Mouse (Mus musculus) ES-Bruce4 (cell line): ENCODE results near the gene Slc37a3. TPM values are rescaled to one million over a fixed set of nuclear protein-coding genes. Genes with fewer than 3 reads are reported as not detected.

ENCODE experiments used
- H3K27ac ChIP-seq: 2 replicates; pipeline ENCODE4 v1.5.1; 2012; ENCODE audit warnings: low read length, inconsistent platforms; ENCODE audit not compliant: insufficient read depth
- H3K27me3 ChIP-seq: 2 replicates; pipeline ENCODE4 v1.6.1; 2012; ENCODE audit warnings: mild to moderate bottlenecking, low read length, inconsistent platforms; ENCODE audit not compliant: control insufficient read depth, poor library complexity, insufficient read depth, severe bottlenecking
- H3K36me3 ChIP-seq: 2 replicates; pipeline ENCODE4 v1.6.1; 2012; ENCODE audit warnings: inconsistent platforms, mild to moderate bottlenecking, low read length, moderate library complexity; ENCODE audit not compliant: control insufficient read depth, poor library complexity, insufficient read depth, severe bottlenecking
- H3K4me1 ChIP-seq: one replicate; pipeline ENCODE4 v1.8.1; 2011; ENCODE audit warnings: low read length; ENCODE audit not compliant: control insufficient read depth, insufficient read depth
- H3K4me3 ChIP-seq: 2 replicates; pipeline ENCODE4 v1.5.1; 2011; ENCODE audit warnings: low read depth, mild to moderate bottlenecking, low read length
- H3K9ac ChIP-seq: 2 replicates; pipeline ENCODE4 v1.6.1; 2012; ENCODE audit warnings: low read depth, mild to moderate bottlenecking, inconsistent platforms; ENCODE audit not compliant: poor library complexity, severe bottlenecking
- H3K9me3 ChIP-seq: replicated peaks from 2 replicates; pipeline ENCODE4 v1.6.1; 2012; ENCODE audit warnings: mild to moderate bottlenecking, low read length, inconsistent platforms; ENCODE audit not compliant: control insufficient read depth, poor library complexity, insufficient read depth, severe bottlenecking
- CTCF ChIP-seq: IDR thresholded peaks from one replicate; pipeline ENCODE4 v1.8.1; 2011; ENCODE audit warnings: low read depth, low read length
- EP300 ChIP-seq: IDR thresholded peaks from 2 replicates; pipeline ENCODE4 v1.6.1; 2011; ENCODE audit warnings: low read depth, low read length; ENCODE audit not compliant: insufficient read depth
- POLR2A ChIP-seq: IDR thresholded peaks from one replicate; pipeline ENCODE4 v1.8.1; 2011; ENCODE audit warnings: low read length; ENCODE audit not compliant: insufficient read depth
- polyA plus RNA-seq: library from polyadenylated mRNA; stranded (reverse); fragments of >200 nt; gene quantifications from 2 replicates; pipeline ENCODE4 v1.2.4, GENCODE M21; 2011; ENCODE audit warnings: low read depth; ENCODE audit not compliant: missing spikeins, insufficient read depth, insufficient read length

Slc37a3 gene
- polyA plus RNA-seq, 1 experiment, result 49.6 TPM

- Histone ChIP-seq H3K27ac (peak overlapping the region; percentile 36; the same call in 1 of the 2 replicates), H3K9ac (no peak overlapping the region), H3K36me3 (peaks cover 78% of the 10 kb centered on the region), H3K27me3 (no peaks in the 10 kb centered on the region), H3K4me3 (no peak overlapping the region), H3K4me1 (peaks cover 4% of the 10 kb centered on the region), H3K9me3 (no peaks in the 10 kb centered on the region)
- TF ChIP-seq EP300, result no peak
- no peak for TF ChIP-seq POLR2A
- TF ChIP-seq CTCF, result no peak
These were observed 25.7 kb upstream of the Slc37a3 start for GRCm38 (mm10) chr6:39403136-39403535.

- TF ChIP-seq EP300, result peak; percentile 95
- peak; percentile 58 for TF ChIP-seq CTCF
- TF ChIP-seq POLR2A, result no peak
- H3K9ac ChIP-seq, result peak overlapping the region; percentile 65
- H3K27ac ChIP-seq, result peak overlapping the region; percentile 98
- H3K27me3 ChIP-seq, result no peaks in the 10 kb centered on the region
- H3K36me3 ChIP-seq, result peaks cover 78% of the 10 kb centered on the region
- peak overlapping the region; percentile 25; the same call in 1 of the 2 replicates for H3K4me3 ChIP-seq
- no peaks in the 10 kb centered on the region for H3K9me3 ChIP-seq
- H3K4me1 ChIP-seq, result peaks cover 4% of the 10 kb centered on the region
These were observed 22.9 kb upstream of the Slc37a3 start for GRCm38 (mm10) chr6:39400343-39400742.

DNA sequence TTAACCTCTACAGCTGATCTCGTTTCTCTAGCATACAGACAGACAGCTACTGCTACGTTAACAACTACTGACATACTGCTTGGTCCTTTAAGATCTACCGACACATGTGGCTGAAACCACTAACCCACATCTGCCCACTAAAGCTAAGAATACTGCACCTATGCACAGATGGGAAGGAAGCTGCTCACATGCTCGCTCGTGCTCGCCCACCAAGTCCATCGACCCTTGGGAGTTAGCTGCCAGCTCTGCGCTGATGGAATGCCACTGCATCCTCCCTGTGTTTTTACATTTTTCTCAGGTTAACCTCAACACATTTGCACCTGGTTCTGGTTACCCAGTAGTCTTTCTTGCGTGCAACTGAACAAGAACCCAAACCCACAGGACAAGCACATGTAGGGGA, 20.9 kb upstream of the Slc37a3 start:
- H3K27ac ChIP-seq, result peak overlapping the region; percentile 42
- peaks cover 4% of the 10 kb centered on the region for H3K4me1 ChIP-seq
- TF ChIP-seq POLR2A (no peak), EP300 (no peak), CTCF (no peak)
- no peak overlapping the region for H3K4me3 ChIP-seq
- H3K27me3 ChIP-seq, result no peaks in the 10 kb centered on the region
- H3K36me3 ChIP-seq, result peaks cover 60% of the 10 kb centered on the region
- no peak overlapping the region for H3K9ac ChIP-seq
- H3K9me3 ChIP-seq, result no peaks in the 10 kb centered on the region

GRCm38 (mm10) chr6:39397046-39397445, 19.6 kb upstream of the Slc37a3 start:
- TF ChIP-seq CTCF (no peak), POLR2A (no peak), EP300 (no peak)
- Histone ChIP-seq H3K4me3 (no peak overlapping the region), H3K36me3 (peaks cover 52% of the 10 kb centered on the region), H3K27me3 (no peaks in the 10 kb centered on the region), H3K4me1 (peaks cover 4% of the 10 kb centered on the region), H3K9me3 (no peaks in the 10 kb centered on the region), H3K27ac (peak overlapping the region; percentile 82), H3K9ac (no peak overlapping the region)

- no peak for TF ChIP-seq POLR2A
- no peak for TF ChIP-seq CTCF
- TF ChIP-seq EP300, result no peak
- Histone ChIP-seq H3K9ac (no peak overlapping the region), H3K4me1 (peaks cover 4% of the 10 kb centered on the region), H3K27ac (peak overlapping the region; percentile 78), H3K9me3 (no peaks in the 10 kb centered on the region), H3K27me3 (no peaks in the 10 kb centered on the region), H3K4me3 (no peak overlapping the region), H3K36me3 (peaks cover 54% of the 10 kb centered on the region)
These were observed 18.4 kb upstream of the Slc37a3 start for GRCm38 (mm10) chr6:39395916-39396315.

DNA sequence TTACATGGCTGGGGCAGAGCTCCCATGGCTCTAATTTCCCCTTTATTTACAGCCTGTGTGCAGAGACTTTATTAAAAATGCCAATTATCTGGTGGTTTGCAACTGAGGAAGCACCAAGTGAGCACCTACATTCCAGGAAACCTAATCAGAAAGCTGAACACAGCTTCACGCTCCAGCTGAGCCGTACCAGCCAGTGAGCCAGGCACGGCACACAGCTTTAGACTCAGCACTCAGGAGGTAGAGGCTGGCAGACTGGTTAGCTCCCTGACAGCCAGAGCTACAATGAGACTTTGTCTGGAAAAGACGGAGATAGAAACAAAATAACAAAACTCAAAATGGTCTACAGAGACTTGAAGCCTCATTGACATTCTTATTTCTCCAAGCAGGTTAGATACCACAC, 18.0 kb upstream of the Slc37a3 start:
- Histone ChIP-seq H3K4me1 (peaks cover 4% of the 10 kb centered on the region), H3K27ac (peak overlapping the region; percentile 78), H3K27me3 (no peaks in the 10 kb centered on the region), H3K4me3 (no peak overlapping the region), H3K9me3 (no peaks in the 10 kb centered on the region), H3K36me3 (peaks cover 56% of the 10 kb centered on the region), H3K9ac (no peak overlapping the region)
- TF ChIP-seq EP300 (no peak), POLR2A (no peak), CTCF (no peak)
